Mouse (Mus musculus) liver, embryonic 14.5 days (tissue): ENCODE results near the gene Gas8.

ENCODE experiments used
- CTCF ChIP-seq: IDR thresholded peaks from 2 replicates; pipeline ENCODE4 v1.5.1; 2016; ENCODE audit warnings: antibody characterized with exemption, low read depth, control low read depth
- EP300 ChIP-seq: IDR thresholded peaks from 2 replicates; pipeline ENCODE4 v1.6.1; 2016; ENCODE audit warnings: antibody characterized with exemption, low read depth

GRCm38 (mm10) chr8:123510819-123511218 is 7.8 kb upstream of the Gas8 start:
- TF ChIP-seq CTCF (no peak), EP300 (no peak)
